Mouse (Mus musculus): ENCODE results near the gene Spats2l. TPM values are rescaled to one million over a fixed set of nuclear protein-coding genes. Genes with fewer than 3 reads are reported as not detected.
A peak's percentile ranks its signal among the peaks of the same experiment; 100 is the strongest.

Spats2l gene
- polyA plus RNA-seq, 1 experiment from 2014 or later = 29.3 TPM

GRCm38 (mm10) chr1:57969327-57970271 lies 195.6 kb downstream of the Spats2l start:
- WGBS = under 1% methylated on average over 65 of the region's 65 CpGs
- H3K4me3 ChIP-seq = peak overlapping the region; percentile 76
- H3K4me1 ChIP-seq = peaks cover 7% of the 10 kb centered on the region
- H3K27me3 ChIP-seq (ENCODE audit: low read depth, poor library complexity, severe bottlenecking) = no peaks in the 10 kb centered on the region
- H3K27ac ChIP-seq = peak overlapping the region; percentile 94
- H3K9me3 ChIP-seq (replicated peaks) = no peaks in the 10 kb centered on the region
- DNase-seq (ENCODE audit: low spot score) = peak; percentile 99
- peaks cover 22% of the 10 kb centered on the region for H3K36me3 ChIP-seq

- Histone ChIP-seq H3K36me3 (peaks cover 7% of the 10 kb centered on the region; the same call in 1 of the 2 replicates), H3K27me3 (ENCODE audit: low read depth, poor library complexity, severe bottlenecking) (no peaks in the 10 kb centered on the region), H3K4me1 (peaks cover 7% of the 10 kb centered on the region), H3K27ac (no peak overlapping the region), H3K9me3 (replicated peaks) (no peaks in the 10 kb centered on the region), H3K4me3 (no peak overlapping the region)
- WGBS = 88% methylated on average over 2 of the region's 2 CpGs
- no peak for DNase-seq (ENCODE audit: low spot score)
These were observed 197.6 kb downstream of the Spats2l start for GRCm38 (mm10) chr1:57971588-57971987.

DNA sequence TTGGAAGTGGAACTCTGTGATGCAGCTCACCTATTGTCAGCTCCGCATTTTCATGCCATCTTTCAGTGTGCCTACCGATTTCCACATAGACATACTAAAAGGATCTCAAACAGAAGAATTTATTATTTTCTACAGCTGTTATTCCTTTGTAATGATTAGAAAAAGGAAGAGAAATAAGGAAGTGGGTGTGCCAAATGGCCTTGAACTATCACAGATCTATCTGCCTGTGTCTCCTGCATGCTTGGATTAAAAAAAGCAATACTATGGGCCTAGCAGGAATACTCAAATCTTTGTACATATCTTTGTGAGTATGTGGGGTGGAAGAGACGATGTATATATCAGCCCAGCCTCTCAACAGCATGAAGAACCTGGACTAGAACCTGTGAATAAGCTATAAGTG lies 202.9 kb downstream of the Spats2l start:
- Histone ChIP-seq H3K4me1 (no peaks in the 10 kb centered on the region), H3K9me3 (replicated peaks) (no peaks in the 10 kb centered on the region), H3K4me3 (no peak overlapping the region), H3K27ac (no peak overlapping the region), H3K36me3 (no peaks in the 10 kb centered on the region), H3K27me3 (ENCODE audit: low read depth, poor library complexity, severe bottlenecking) (no peaks in the 10 kb centered on the region)
- WGBS = 94% methylated on average over 3 of the region's 3 CpGs
- no peak for DNase-seq (ENCODE audit: low spot score)

- H3K36me3 ChIP-seq = no peaks in the 10 kb centered on the region
- H3K4me1 ChIP-seq = no peaks in the 10 kb centered on the region
- H3K27me3 ChIP-seq (ENCODE audit: low read depth, poor library complexity, severe bottlenecking) = no peaks in the 10 kb centered on the region
- H3K9me3 ChIP-seq (replicated peaks) = no peaks in the 10 kb centered on the region
- DNase-seq (ENCODE audit: low spot score) = no peak
- H3K27ac ChIP-seq = no peak overlapping the region
- H3K4me3 ChIP-seq = no peak overlapping the region
- 84% methylated on average over 6 of the region's 6 CpGs for WGBS
These were observed 215.2 kb downstream of the Spats2l start for GRCm38 (mm10) chr1:57989052-57989600.

DNA sequence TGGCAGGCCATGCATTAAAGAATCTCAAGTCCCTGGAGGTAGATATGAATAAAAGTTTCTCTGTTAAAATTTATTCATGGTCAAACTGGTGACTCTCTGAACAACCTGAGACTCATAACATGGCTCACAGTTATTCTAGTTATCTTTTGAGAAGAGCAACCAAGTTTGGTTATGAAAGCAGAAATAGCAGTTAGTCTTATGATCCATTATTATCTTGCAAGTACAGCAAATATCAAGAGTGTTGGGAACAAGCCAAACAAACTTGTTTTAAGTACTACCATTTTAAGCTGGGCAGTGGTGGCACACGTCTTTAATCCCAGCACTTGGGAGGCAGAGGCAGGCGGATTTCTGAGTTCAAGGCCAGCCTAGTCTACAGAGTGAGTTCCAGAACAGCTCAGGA lies 217.3 kb downstream of the Spats2l start:
- Histone ChIP-seq H3K9me3 (replicated peaks) (no peaks in the 10 kb centered on the region), H3K27ac (no peak overlapping the region), H3K4me3 (no peak overlapping the region), H3K27me3 (ENCODE audit: low read depth, poor library complexity, severe bottlenecking) (no peaks in the 10 kb centered on the region), H3K36me3 (no peaks in the 10 kb centered on the region), H3K4me1 (no peaks in the 10 kb centered on the region)
- no peak for DNase-seq (ENCODE audit: low spot score)
- WGBS = 72% methylated on average over 2 of the region's 2 CpGs

DNA sequence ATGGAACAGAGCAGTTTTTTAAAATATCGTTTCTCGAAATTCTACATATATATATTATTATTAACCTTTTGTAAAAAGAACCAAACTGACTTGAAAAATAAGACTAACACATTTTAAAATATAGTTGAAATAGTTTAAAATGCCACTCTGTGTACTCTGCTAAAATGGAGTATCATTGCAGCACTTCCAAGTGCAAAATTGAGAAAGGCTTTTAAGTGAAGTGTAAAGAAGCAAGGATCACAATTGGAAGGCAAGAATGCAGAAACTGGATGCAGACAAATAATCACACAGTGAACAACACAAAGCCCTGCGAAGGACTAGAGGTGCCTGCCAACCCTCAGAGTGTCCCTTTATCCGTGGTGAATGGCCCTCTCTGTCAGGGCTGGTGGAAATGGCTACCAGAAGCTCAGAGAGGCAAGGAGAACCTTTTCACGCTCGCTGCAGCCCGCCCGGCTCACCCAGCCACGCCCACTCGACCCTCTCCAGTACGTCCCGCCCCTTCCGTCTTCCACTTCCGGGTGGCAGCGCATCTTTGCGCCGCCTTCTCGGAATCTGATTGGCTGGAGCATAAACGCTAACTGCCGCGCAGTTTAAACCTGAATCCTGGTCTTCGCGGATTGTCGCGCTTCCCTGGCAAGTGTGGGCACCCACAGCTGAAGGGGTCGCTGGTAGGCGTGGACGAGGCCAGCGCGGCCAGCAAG lies 221.6 kb downstream of the Spats2l start, which contains the start of gene Sgo2a:
Sgo2a (plus strand) TSS at position 540 of the 701 bp plus-strand sequence.
- H3K9me3 ChIP-seq (replicated peaks) = no peaks in the 10 kb centered on the region
- peaks cover 10% of the 10 kb centered on the region for H3K4me1 ChIP-seq
- peak within 1 kb of the TSS; percentile 77 for H3K4me3 ChIP-seq
- WGBS = 7% methylated on average over 30 of the region's 30 CpGs
- peaks cover 18% of the 10 kb centered on the region for H3K36me3 ChIP-seq
- peak within 1 kb of the TSS; percentile 94 for H3K27ac ChIP-seq
- DNase-seq (ENCODE audit: low spot score) = peak; percentile 98
- no peaks in the 10 kb centered on the region for H3K27me3 ChIP-seq (ENCODE audit: low read depth, poor library complexity, severe bottlenecking)

GRCm38 (mm10) chr1:57996133-57996615 lies 222.2 kb downstream of the Spats2l start:
- WGBS = 0% methylated on average over 29 of the region's 29 CpGs

More at GRCm38 (mm10) chr1:57996133-57996615, 222.2 kb downstream of the Spats2l start:
- H3K4me1 ChIP-seq = peaks cover 10% of the 10 kb centered on the region
- DNase-seq (ENCODE audit: low spot score) = no peak
- H3K4me3 ChIP-seq = peak overlapping the region; percentile 77
- H3K36me3 ChIP-seq = peaks cover 24% of the 10 kb centered on the region
- H3K9me3 ChIP-seq (replicated peaks) = no peaks in the 10 kb centered on the region
- peak overlapping the region; percentile 94 for H3K27ac ChIP-seq
- H3K27me3 ChIP-seq (ENCODE audit: low read depth, poor library complexity, severe bottlenecking) = no peaks in the 10 kb centered on the region

Other genes with a start within 250 kb of the Spats2l start
- 18.3 and 21.2 TPM in 2 replicates for gene Sgo2a, start 221.8 kb downstream of the Spats2l start, polyA plus RNA-seq (2016; fragmentation: Nextera tagmentation; extraction: Ambion mirVana)
- 14.9 and 19.6 TPM in 2 replicates for gene Kctd18, start 244.8 kb downstream of the Spats2l start, polyA plus RNA-seq (2016; fragmentation: Nextera tagmentation; extraction: Ambion mirVana)